ENCODE assay signal across 8 mouse cellular contexts in genomic region chr9:121337216-121337937, GRCm38 (mm10). TPM values are rescaled to one million over a fixed set of nuclear protein-coding genes. Genes with fewer than 3 reads are reported as not detected.
DNase-seq lines count a peak whose midpoint lies in the region; ATAC-seq lines count a peak whose summit lies in the region.

No protein-coding gene starts in this region.

- H3K4me2 ChIP-seq in hindbrain, embryonic 12.5 days (replicated peaks), result no peak overlapping the region

- no peaks in the 10 kb centered on the region for H3K36me3 ChIP-seq in hindbrain, embryonic 12.5 days

- peak; percentile 53 for DNase-seq in adipocyte (ENCODE audit: low spot score)
- peak; percentile 52 for DNase-seq in fat pad, adult 2 months (ENCODE audit: extremely low read depth, low read depth, low spot score)
- DNase-seq in urinary bladder, postnatal 10 days (ENCODE audit: low spot score), result no peak
- no peak for DNase-seq in cerebellum, postnatal 25 days
- DNase-seq in frontal cortex, postnatal 14 days (ENCODE audit: low spot score in 2 of 2), result no peak
- DNase-seq in thymus, adult 18-20 months, result no peak

- 44% methylated on average over 9 of the region's 9 CpGs for WGBS in hindbrain, embryonic 12.5 days

- no peaks in the 10 kb centered on the region for H3K9me3 ChIP-seq in hindbrain, embryonic 12.5 days (replicated peaks)

- no peaks in the 10 kb centered on the region for H3K27me3 ChIP-seq in hindbrain, embryonic 12.5 days

- H3K4me3 ChIP-seq in hindbrain, embryonic 12.5 days, result no peak overlapping the region

- H3K9ac ChIP-seq in hindbrain, embryonic 12.5 days, result no peak overlapping the region

- H3K4me1 ChIP-seq in hindbrain, embryonic 12.5 days, result peaks cover 65% of the 10 kb centered on the region

- ATAC-seq in hindbrain, embryonic 12.5 days (ENCODE audit: low FRiP score), result peak; percentile 51
- 0 out of 2 replicates have a peak, but pooled peaks have one; percentile 20 for ATAC-seq in megakaryocyte progenitor cell, adult 5-6 weeks (replicated peaks; ENCODE audit: poor library complexity)

- peak overlapping the region; percentile 78 for H3K27ac ChIP-seq in hindbrain, embryonic 12.5 days

RNA-seq across cellular contexts. Expression of gene Trak1, which starts 40.1 kb away (rescaled TPM):
- polyA plus RNA-seq in hindbrain, embryonic 12.5 days (2016; fragmentation: Nextera tagmentation; extraction: Ambion mirVana), result 38.8 and 41.6 TPM in 2 replicates
- 30.2 and 33.4 TPM in 2 replicates for total RNA-seq in megakaryocyte progenitor cell, adult 5-6 weeks (2015)
- total RNA-seq in megakaryocyte progenitor cell, adult 5-6 weeks (2017), result 21.0 and 24.0 TPM in 2 replicates

Comparison
In these comparisons a context has a peak if more than half of its experiments do, and no peak if none do; other contexts are left out.
1. DNase-seq: peak in adipocyte (single experiment) and fat pad, adult 2 months (single experiment); none in urinary bladder, postnatal 10 days (single experiment), cerebellum, postnatal 25 days (0 of 2), frontal cortex, postnatal 14 days (0 of 2) and thymus, adult 18-20 months (0 of 2).